Mouse (Mus musculus) CH12.LX (cell line): Measurements from ENCODE around the gene Cldn10. TPM values are rescaled to one million over a fixed set of nuclear protein-coding genes. Genes with fewer than 3 reads are reported as not detected.
"Not testable (repeated sequence)": the region's sequence is repeated elsewhere in the genome, so short reads cannot be mapped to it uniquely, and the experiment has no call there.

Experiments used
- DNase-seq: peaks from one replicate; pipeline ENCODE4 v3.0.0-alpha.2; 2013; ENCODE audit errors: extremely low read depth
- H3K27ac ChIP-seq: 2 replicates; pipeline ENCODE4 v1.5.1; 2012; ENCODE audit warnings: low read depth, mild to moderate bottlenecking, control low read depth, moderate library complexity; ENCODE audit not compliant: insufficient read depth
- H3K27me3 ChIP-seq: replicated peaks from 2 replicates; pipeline ENCODE3; 2012; ENCODE audit warnings: inconsistent platforms
- H3K36me3 ChIP-seq, 2 experiments: replicated peaks in 1 of 2; 2 replicates each; pipeline versions ENCODE3 to v1.6.1; 2012; ENCODE audit warnings: inconsistent platforms in 1 of 2, low read length in 1 of 2, mild to moderate bottlenecking in 1 of 2, mixed read lengths in 1 of 2, moderate library complexity in 1 of 2; ENCODE audit not compliant: control insufficient read depth in 1 of 2, insufficient read depth in 1 of 2
- H3K4me1 ChIP-seq, 2 experiments: 2 replicates each; pipeline ENCODE4 v1.6.1; 2012; ENCODE audit warnings: inconsistent platforms in 1 of 2, moderate library complexity in 1 of 2; ENCODE audit not compliant: insufficient read depth in 2 of 2, control insufficient read depth in 1 of 2
- H3K4me2 ChIP-seq: 2 replicates; pipeline ENCODE4 v1.6.1; 2012; ENCODE audit warnings: low read depth, mild to moderate bottlenecking, control low read depth; ENCODE audit not compliant: poor library complexity, insufficient read depth, severe bottlenecking
- H3K4me3 ChIP-seq, 3 experiments: fragments of 150-350 bp in 1 of 3; sonication (generic) in 1 of 3; replicated peaks in 1 of 3; 2 replicates each; pipeline versions ENCODE3 to v1.5.1; 2011 to 2012; ENCODE audit warnings: low read depth in 2 of 3, low read length in 2 of 3, mild to moderate bottlenecking in 2 of 3, moderate library complexity in 2 of 3, control low read depth in 1 of 3, improper control_type of control experiment in 1 of 3, inconsistent platforms in 1 of 3, mixed read lengths in 1 of 3; ENCODE audit not compliant: poor library complexity in 1 of 3
- H3K79me2 ChIP-seq: replicated peaks from 2 replicates; pipeline ENCODE4 v1.6.1; 2012; ENCODE audit warnings: mild to moderate bottlenecking, moderate library complexity; ENCODE audit not compliant: control insufficient read depth, poor library complexity, insufficient read depth, severe bottlenecking; ENCODE audit errors: extremely low read depth
- H3K9ac ChIP-seq: 2 replicates; pipeline ENCODE4 v1.6.1; 2012; ENCODE audit warnings: low read depth, mild to moderate bottlenecking, control low read depth, moderate library complexity; ENCODE audit not compliant: insufficient read depth
- H3K9me3 ChIP-seq: replicated peaks from 2 replicates; pipeline ENCODE3; 2012; ENCODE audit warnings: low read length, inconsistent platforms, mixed read lengths
- CTCF ChIP-seq, 2 experiments: IDR thresholded peaks in 1 of 2; conservative IDR thresholded peaks in 1 of 2; 2 replicates each; pipeline ENCODE4 v1.5.1; 2011 to 2012; ENCODE audit warnings: low read depth in 2 of 2, low read length in 2 of 2, improper control_type of control experiment in 1 of 2, inconsistent platforms in 1 of 2, mild to moderate bottlenecking in 1 of 2, moderate library complexity in 1 of 2
- JUND ChIP-seq: conservative IDR thresholded peaks from 2 replicates; pipeline ENCODE4 v1.6.1; 2011; ENCODE audit warnings: low read depth, low read length, improper control_type of control experiment
- MYC ChIP-seq: IDR thresholded peaks from 2 replicates; pipeline ENCODE4 v1.6.1; 2011; ENCODE audit warnings: low read depth, mild to moderate bottlenecking, improper control_type of control experiment, low read length
- NRF1 ChIP-seq: IDR thresholded peaks from 2 replicates; pipeline ENCODE4 v1.6.1; 2014; ENCODE audit warnings: low read depth, mild to moderate bottlenecking, inconsistent platforms, low read length, improper control_type of control experiment, moderate library complexity
- RAD21 ChIP-seq: IDR thresholded peaks from 2 replicates; pipeline ENCODE4 v1.6.1; 2011; ENCODE audit warnings: low read depth, mild to moderate bottlenecking, low read length, improper control_type of control experiment, moderate library complexity
- SMC3 ChIP-seq: IDR thresholded peaks from 2 replicates; pipeline ENCODE4 v1.6.1; 2011; ENCODE audit warnings: low read depth, low read length, improper control_type of control experiment
- ZKSCAN1 ChIP-seq: IDR thresholded peaks from 2 replicates; pipeline ENCODE4 v1.6.1; 2012; ENCODE audit warnings: low read depth, inconsistent platforms, low read length, improper control_type of control experiment, borderline replicate concordance
- dilution Hi-C: fragments of 300-500 bp; cut with MboI; formaldehyde crosslinking; loops from 2 replicates; pipeline ENCODE4 v1.14.3; 2020; ENCODE audit warnings: low sequenced_read_pairs; ENCODE audit not compliant: extremely low pct_unique_long_range_greater_than_20kb, extremely low pct_ligation_motif_present
- in situ Hi-C: fragments of 300-500 bp; cut with MboI; formaldehyde crosslinking; loops from 3 replicates; pipeline ENCODE4 v1.14.3; 2019; ENCODE audit warnings: low sequenced_read_pairs, low pct_ligation_motif_present, low pct_unique_long_range_greater_than_20kb, mixed read lengths
- polyA plus RNA-seq: library from polyadenylated mRNA; unstranded; fragments of >175 nt; gene quantifications from 2 replicates; pipeline ENCODE4 v1.2.1, GENCODE M21; 2012; ENCODE audit warnings: low read depth; ENCODE audit not compliant: insufficient read length
- total RNA-seq, 2 experiments: library from RNA; depleted of rRNA; stranded (reverse); fragments of 300-350 nt in 1 of 2; fragments of >200 nt in 1 of 2; gene quantifications; 2 replicates each; pipeline ENCODE4 v1.2.3; 2012 to 2014

The Cldn10 gene
- total and polyA plus RNA-seq, 3 experiments = not detected

DNA sequence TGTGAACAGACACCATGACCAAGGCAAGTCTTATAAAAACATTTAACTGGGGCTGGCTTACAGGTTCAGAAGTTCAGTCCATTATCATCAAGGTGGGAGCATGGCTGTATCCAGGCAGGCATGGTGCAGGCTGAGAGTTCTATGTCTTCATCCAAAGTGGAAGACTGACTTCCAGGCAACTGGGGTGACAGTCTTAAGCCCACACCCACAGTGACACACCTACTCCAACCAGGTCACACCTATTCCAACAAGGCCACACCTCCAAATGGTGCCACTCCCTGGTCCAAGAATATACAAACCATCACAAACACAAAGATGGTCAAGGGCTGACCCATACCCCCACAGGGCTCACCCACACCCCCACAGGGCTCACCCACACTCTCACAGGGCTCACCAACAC lies 23.5 kb downstream of the Cldn10 start:
- H3K9me3 ChIP-seq, DNase-seq, H3K36me3 ChIP-seq, H3K27me3 ChIP-seq, H3K4me3 ChIP-seq, H3K9ac ChIP-seq, H3K4me2 ChIP-seq, H3K79me2 ChIP-seq, dilution Hi-C loops, H3K27ac ChIP-seq, H3K4me1 ChIP-seq: not testable (repeated sequence)
- in situ Hi-C loops = loop anchor here (25.0 kb wide), 1 partner anchor 599 kb away; no protein-coding TSS in a partner anchor

- H3K27me3 ChIP-seq = no peaks in the 10 kb centered on the region
- no peak overlapping the region for H3K9ac ChIP-seq
- H3K36me3 ChIP-seq = no peaks in the 10 kb centered on the region
- no peak overlapping the region for H3K4me3 ChIP-seq
- in situ Hi-C loops = loop anchor here (25.0 kb wide), 1 partner anchor 601 kb away; no protein-coding TSS in a partner anchor
- peaks cover 3 to 9% of the 10 kb centered on the region in 2 experiments; a peak in 2 of 4 replicates for H3K4me1 ChIP-seq
- no peak for DNase-seq
- H3K4me2 ChIP-seq = no peak overlapping the region
- H3K27ac ChIP-seq = no peak overlapping the region
- no peak for TF ChIP-seq NRF1
- no peak for TF ChIP-seq JUND
- TF ChIP-seq, all 38 proteins: peak for 0
- Histone ChIP-seq H3K79me2 (no peaks in the 10 kb centered on the region), H3K9me3 (peaks cover 6% of the 10 kb centered on the region)
- dilution Hi-C loops = no loop called here
These were observed 25.4 kb downstream of the Cldn10 start for GRCm38 (mm10) chr14:118813111-118813510.

- H3K4me1 ChIP-seq = peaks cover 0 to 3% of the 10 kb centered on the region in 2 experiments; a peak in 2 of 4 replicates
- no peak overlapping the region for H3K27ac ChIP-seq
- H3K9ac ChIP-seq = no peak overlapping the region
- no peak overlapping the region for H3K4me2 ChIP-seq
- TF ChIP-seq SMC3 (peak; percentile 48), CTCF (conservative IDR thresholded peaks at IDR 0.05 in 1 of 2, IDR thresholded peaks at IDR 0.05 in 1 of 2; ENCODE audit: low read depth in 2 of 2, low read length in 2 of 2) (peak; percentile 74 to 86), ZKSCAN1 (no peak), JUND (peak; percentile 68; the same call in 1 of the 2 replicates), RAD21 (peak; percentile 75), MYC (no peak)
- in situ Hi-C loops = loop anchor here (25.0 kb wide), 1 partner anchor 604 kb away; no protein-coding TSS in a partner anchor
- dilution Hi-C loops = no loop called here
- peak; percentile 63 for DNase-seq
- no peaks in the 10 kb centered on the region for H3K27me3 ChIP-seq
- no peak overlapping the region for H3K4me3 ChIP-seq
- no peaks in the 10 kb centered on the region for H3K36me3 ChIP-seq
- no peaks in the 10 kb centered on the region for H3K79me2 ChIP-seq
- H3K9me3 ChIP-seq = peaks cover 11% of the 10 kb centered on the region
These were observed 28.8 kb downstream of the Cldn10 start for GRCm38 (mm10) chr14:118816503-118816902.
